18 mouse cellular contexts compared by ENCODE assay signal in the genomic region with DNA sequence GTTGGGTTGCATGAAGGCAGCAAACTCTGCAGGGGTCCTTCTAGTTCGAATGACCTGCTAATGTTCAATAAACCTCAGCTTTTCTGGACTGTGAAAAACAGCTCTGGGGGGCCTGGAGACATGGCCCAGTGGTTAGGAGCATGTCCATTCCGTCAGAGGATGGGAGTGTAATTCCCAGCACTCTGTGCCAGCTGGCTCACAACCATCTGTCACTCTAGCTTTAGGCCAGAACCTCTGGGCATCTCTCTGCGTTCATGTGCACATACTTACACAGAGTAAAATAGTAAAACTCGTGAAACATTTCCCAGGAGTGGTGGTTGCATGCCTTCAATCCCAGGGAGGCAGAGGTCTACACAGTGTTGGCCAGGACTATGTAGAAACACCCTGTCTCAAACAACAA.
DNase-seq lines count a peak whose midpoint lies in the region; ATAC-seq and TF ChIP-seq lines count a peak whose summit lies in the region.
"Had no signal": no experiment of that assay in that cellular context is flagged by ENCODE, and none has a peak within 500 bp of the region (broad histone marks: within the 10 kb centered on the region; RNA-seq: fewer than 3 reads in every experiment).

No protein-coding gene starts in this region.

- 64% methylated on average over 4 of the region's 4 CpGs for WGBS in heart, embryonic 12.5 days

- no peak overlapping the region for H3K9ac ChIP-seq in heart, embryonic 12.5 days
- H3K9ac ChIP-seq: embryonic facial prominence, embryonic 12.5 days; forebrain, embryonic 15.5 days; liver, embryonic 13.5 days had no signal

- peak; percentile 22 for DNase-seq in adrenal gland, postnatal 10 days
- DNase-seq in adrenal gland, adult (ENCODE audit: inconsistent age in 2 of 2, low spot score in 1 of 2) = no peak
- peak; percentile 84 for DNase-seq in heart, adult 11 months
- peak; percentile 45 to 46 for DNase-seq in kidney, postnatal 36 days
- DNase-seq in kidney, adult 9 months = no peak
- peak; percentile 23 for DNase-seq in brain, embryonic 14.5 days (ENCODE audit: low read depth)
- DNase-seq: adrenal gland, adult 8-10 months; cerebellum, adult 9-10 months; liver, embryonic 13.5 days; lung, adult 2 months; lung, postnatal 14 days had no signal

- H3K36me3 ChIP-seq in heart, embryonic 12.5 days = no peaks in the 10 kb centered on the region
- H3K36me3 ChIP-seq: embryonic facial prominence, embryonic 12.5 days; forebrain, embryonic 15.5 days; heart, embryonic 10.5 days; liver, embryonic 13.5 days had no signal

- H3K9me3 ChIP-seq in heart, embryonic 12.5 days (replicated peaks) = no peaks in the 10 kb centered on the region
- H3K9me3 ChIP-seq: embryonic facial prominence, embryonic 12.5 days; forebrain, embryonic 15.5 days; heart, embryonic 10.5 days; liver, embryonic 13.5 days had no signal

- H3K4me1 ChIP-seq in heart, embryonic 12.5 days (replicated peaks) = peaks cover 5% of the 10 kb centered on the region; the same call in 1 of the 2 replicates
- H3K4me1 ChIP-seq: embryonic facial prominence, embryonic 12.5 days; forebrain, embryonic 15.5 days had no signal

- TF ChIP-seq POLR2A in brain, embryonic 14.5 days (IDR thresholded peaks at IDR 0.05; ENCODE audit: borderline replicate concordance, extremely low read depth, insufficient read depth, insufficient read length, poor library complexity, severe bottlenecking) = no peak

- H3K4me2 ChIP-seq in heart, embryonic 12.5 days = no peak overlapping the region
- H3K4me2 ChIP-seq: embryonic facial prominence, embryonic 12.5 days; forebrain, embryonic 15.5 days; liver, embryonic 13.5 days had no signal

- no peak for TF ChIP-seq CTCF in brain, embryonic 14.5 days (IDR thresholded peaks at IDR 0.05; ENCODE audit: borderline replicate concordance, extremely low read depth, insufficient read depth, insufficient read length)

- ATAC-seq in heart, embryonic 12.5 days (ENCODE audit: insufficient number of reproducible peaks, low FRiP score) = no peak
- ATAC-seq in megakaryocyte-erythroid progenitor cell, adult 5-6 weeks (replicated peaks; ENCODE audit: low FRiP score, low TSS enrichment, poor library complexity, severe bottlenecking) = no peak
- ATAC-seq: forebrain, embryonic 15.5 days had no signal

- H3K4me3 ChIP-seq in heart, embryonic 12.5 days = no peak overlapping the region
- H3K4me3 ChIP-seq: embryonic facial prominence, embryonic 12.5 days; erythroblast, embryonic 14.5 days; forebrain, embryonic 15.5 days; heart, embryonic 10.5 days; left cerebral cortex, adult 2 months; liver, embryonic 13.5 days had no signal

- no peak overlapping the region for H3K27ac ChIP-seq in heart, embryonic 12.5 days (ENCODE audit: poor library complexity, severe bottlenecking)
- H3K27ac ChIP-seq: embryonic facial prominence, embryonic 12.5 days; forebrain, embryonic 15.5 days; heart, embryonic 10.5 days; left cerebral cortex, adult 2 months; liver, embryonic 13.5 days had no signal

- no peaks in the 10 kb centered on the region for H3K27me3 ChIP-seq in heart, embryonic 12.5 days (replicated peaks)
- H3K27me3 ChIP-seq: embryonic facial prominence, embryonic 12.5 days; forebrain, embryonic 15.5 days; liver, embryonic 13.5 days had no signal

Comparison
In these comparisons a context has a peak if more than half of its experiments do, and no peak if none do; other contexts are left out.
1. DNase-seq: peak in adrenal gland, postnatal 10 days (single experiment), heart, adult 11 months (single experiment), kidney, postnatal 36 days (2 of 2) and brain, embryonic 14.5 days (single experiment); none in adrenal gland, adult (0 of 2) and kidney, adult 9 months (single experiment).